In the genomic region with DNA sequence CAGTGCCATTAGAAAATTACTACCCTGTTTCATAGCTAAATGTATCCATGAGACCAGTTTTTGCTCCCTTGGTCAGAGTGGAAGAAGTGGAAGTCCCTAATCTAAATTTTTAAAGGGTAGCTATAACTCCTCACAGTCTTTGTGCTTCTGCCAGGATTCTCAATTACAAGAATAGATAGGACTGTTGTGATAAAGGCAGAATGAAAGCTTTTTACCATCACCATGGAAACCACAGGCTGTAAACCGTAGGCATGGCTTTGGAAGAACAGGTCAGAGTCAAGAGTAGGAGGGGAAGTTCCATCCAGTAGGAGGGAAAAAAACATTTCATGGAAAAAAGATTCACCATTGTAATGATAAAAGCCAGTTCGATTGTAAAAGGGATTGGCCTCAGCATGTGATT, we compare ENCODE assay signal across 26 mouse cellular contexts.
A peak's percentile ranks its signal among the peaks of the same experiment; 100 is the strongest.
DNase-seq lines count a peak whose midpoint lies in the region; ATAC-seq lines count a peak whose summit lies in the region.
"Had no signal": no experiment of that assay in that cellular context is flagged by ENCODE, and none has a peak within 500 bp of the region (broad histone marks: within the 10 kb centered on the region; RNA-seq: fewer than 3 reads in every experiment).

No protein-coding gene starts in this region.

- DNase-seq in forebrain, embryonic 14.5 days (ENCODE audit: low spot score) = peak; percentile 1
- no peak for DNase-seq in neural tube, embryonic 11.5 days (ENCODE audit: low spot score)
- peak; percentile 45 for DNase-seq in brain, adult 2 months (ENCODE audit: low read depth, low spot score)
- DNase-seq in spleen, postnatal 4 days (ENCODE audit: low spot score in 2 of 2) = no peak
- no peak for DNase-seq in limb, embryonic 10.5 days (ENCODE audit: low spot score)
- DNase-seq: adrenal gland, adult 8-10 months; adrenal gland, postnatal 25 days; cerebellum, adult 11 months; cerebellum, adult 2 months; cerebellum, adult 9-11 months; cerebellum, postnatal 25 days; gastrocnemius, postnatal 25 days; heart, adult 18-20 months; heart, postnatal 14 days; heart, postnatal 4 days had no signal

- no peak for ATAC-seq in forebrain, embryonic 14.5 days
- ATAC-seq in forebrain, embryonic 12.5 days (ENCODE audit: low FRiP score) = no peak
- ATAC-seq in neural tube, embryonic 11.5 days (ENCODE audit: insufficient read depth, low FRiP score, low TSS enrichment) = peak; percentile 23; the same call in 1 of the 2 replicates
- no peak for ATAC-seq in neural tube, embryonic 15.5 days (ENCODE audit: low FRiP score)
- ATAC-seq: activated CD4-positive, CD25-positive, alpha-beta regulatory T cell, adult 4 months; forebrain, embryonic 16.5 days; hindbrain, postnatal 0 days; inflammation-experienced regulatory T-cells, adult 6 months had no signal

- H3K9me3 ChIP-seq in forebrain, embryonic 14.5 days (replicated peaks; ENCODE audit: control insufficient read depth, low read length) = no peaks in the 10 kb centered on the region
- no peaks in the 10 kb centered on the region for H3K9me3 ChIP-seq in forebrain, embryonic 12.5 days
- H3K9me3 ChIP-seq in neural tube, embryonic 11.5 days (ENCODE audit: control insufficient read depth, low read length) = no peaks in the 10 kb centered on the region
- H3K9me3 ChIP-seq in neural tube, embryonic 15.5 days (replicated peaks) = no peaks in the 10 kb centered on the region
- H3K9me3 ChIP-seq in limb, embryonic 10.5 days (replicated peaks) = no peaks in the 10 kb centered on the region
- H3K9me3 ChIP-seq: embryonic facial prominence, embryonic 12.5 days; embryonic facial prominence, embryonic 15.5 days; heart, embryonic 10.5 days; heart, embryonic 13.5 days had no signal

- H3K4me3 ChIP-seq in forebrain, embryonic 14.5 days (ENCODE audit: low read depth, low read length) = no peak overlapping the region
- no peak overlapping the region for H3K4me3 ChIP-seq in forebrain, embryonic 12.5 days (replicated peaks)
- H3K4me3 ChIP-seq in neural tube, embryonic 11.5 days (ENCODE audit: low read depth, low read length) = no peak overlapping the region
- H3K4me3 ChIP-seq in neural tube, embryonic 15.5 days (replicated peaks) = no peak overlapping the region
- H3K4me3 ChIP-seq in limb, embryonic 10.5 days = no peak overlapping the region
- H3K4me3 ChIP-seq: embryonic facial prominence, embryonic 12.5 days; embryonic facial prominence, embryonic 15.5 days; heart, embryonic 10.5 days; heart, embryonic 13.5 days had no signal

- 59% methylated on average over 2 of the region's 2 CpGs for WGBS in forebrain, embryonic 14.5 days
- WGBS in forebrain, embryonic 12.5 days = 47% methylated on average over 2 of the region's 2 CpGs
- 45% methylated on average over 2 of the region's 2 CpGs for WGBS in neural tube, embryonic 11.5 days
- WGBS in neural tube, embryonic 15.5 days = 28% methylated on average over 2 of the region's 2 CpGs
- WGBS in limb, embryonic 10.5 days = 64% methylated on average over 2 of the region's 2 CpGs

- no peak overlapping the region for H3K9ac ChIP-seq in forebrain, embryonic 14.5 days (ENCODE audit: low read length)
- H3K9ac ChIP-seq in forebrain, embryonic 12.5 days = no peak overlapping the region
- no peak overlapping the region for H3K9ac ChIP-seq in neural tube, embryonic 11.5 days (ENCODE audit: low read length)
- H3K9ac ChIP-seq in neural tube, embryonic 15.5 days (replicated peaks) = no peak overlapping the region
- H3K9ac ChIP-seq: embryonic facial prominence, embryonic 12.5 days; embryonic facial prominence, embryonic 15.5 days; heart, embryonic 13.5 days; hindbrain, embryonic 14.5 days had no signal

- no peaks in the 10 kb centered on the region for H3K27me3 ChIP-seq in forebrain, embryonic 14.5 days (replicated peaks; ENCODE audit: control insufficient read depth, insufficient read depth, low read length)
- H3K27me3 ChIP-seq in forebrain, embryonic 12.5 days = peaks cover 26% of the 10 kb centered on the region
- no peaks in the 10 kb centered on the region for H3K27me3 ChIP-seq in neural tube, embryonic 11.5 days (ENCODE audit: control insufficient read depth, insufficient read depth, low read length)
- H3K27me3 ChIP-seq in neural tube, embryonic 15.5 days (replicated peaks) = peaks cover 20% of the 10 kb centered on the region
- H3K27me3 ChIP-seq in limb, embryonic 10.5 days (ENCODE audit: low read depth, poor library complexity, severe bottlenecking) = peaks cover 81% of the 10 kb centered on the region
- H3K27me3 ChIP-seq: embryonic facial prominence, embryonic 15.5 days had no signal

- H3K4me2 ChIP-seq in forebrain, embryonic 14.5 days (ENCODE audit: low read length) = no peak overlapping the region
- no peak overlapping the region for H3K4me2 ChIP-seq in forebrain, embryonic 12.5 days
- H3K4me2 ChIP-seq in neural tube, embryonic 11.5 days (ENCODE audit: low read depth) = no peak overlapping the region
- no peak overlapping the region for H3K4me2 ChIP-seq in neural tube, embryonic 15.5 days
- H3K4me2 ChIP-seq: embryonic facial prominence, embryonic 12.5 days; embryonic facial prominence, embryonic 15.5 days; heart, embryonic 13.5 days; hindbrain, embryonic 14.5 days had no signal

- H3K27ac ChIP-seq in forebrain, embryonic 14.5 days (ENCODE audit: low read depth, low read length) = no peak overlapping the region
- H3K27ac ChIP-seq in forebrain, embryonic 12.5 days = no peak overlapping the region
- no peak overlapping the region for H3K27ac ChIP-seq in neural tube, embryonic 11.5 days (ENCODE audit: low read depth, low read length)
- H3K27ac ChIP-seq in neural tube, embryonic 15.5 days (replicated peaks) = no peak overlapping the region
- H3K27ac ChIP-seq in limb, embryonic 10.5 days = no peak overlapping the region
- H3K27ac ChIP-seq: embryonic facial prominence, embryonic 12.5 days; embryonic facial prominence, embryonic 15.5 days; heart, embryonic 10.5 days; heart, embryonic 13.5 days; hindbrain, embryonic 14.5 days; hindbrain, postnatal 0 days had no signal

- no peaks in the 10 kb centered on the region for H3K36me3 ChIP-seq in forebrain, embryonic 14.5 days (ENCODE audit: control insufficient read depth, insufficient read depth, low read length)
- H3K36me3 ChIP-seq in forebrain, embryonic 12.5 days (replicated peaks) = no peaks in the 10 kb centered on the region
- H3K36me3 ChIP-seq in neural tube, embryonic 11.5 days (ENCODE audit: control insufficient read depth, insufficient read depth, low read length) = no peaks in the 10 kb centered on the region
- H3K36me3 ChIP-seq in neural tube, embryonic 15.5 days = no peaks in the 10 kb centered on the region
- no peaks in the 10 kb centered on the region for H3K36me3 ChIP-seq in limb, embryonic 10.5 days
- H3K36me3 ChIP-seq: embryonic facial prominence, embryonic 12.5 days; embryonic facial prominence, embryonic 15.5 days; heart, embryonic 10.5 days; heart, embryonic 13.5 days had no signal

- no peaks in the 10 kb centered on the region for H3K4me1 ChIP-seq in forebrain, embryonic 14.5 days (ENCODE audit: control insufficient read depth, insufficient read depth, low read length)
- no peaks in the 10 kb centered on the region for H3K4me1 ChIP-seq in forebrain, embryonic 12.5 days
- no peaks in the 10 kb centered on the region for H3K4me1 ChIP-seq in neural tube, embryonic 11.5 days (ENCODE audit: control insufficient read depth, insufficient read depth, low read length)
- H3K4me1 ChIP-seq in neural tube, embryonic 15.5 days = no peaks in the 10 kb centered on the region
- no peaks in the 10 kb centered on the region for H3K4me1 ChIP-seq in limb, embryonic 10.5 days
- H3K4me1 ChIP-seq: embryonic facial prominence, embryonic 12.5 days; embryonic facial prominence, embryonic 15.5 days; heart, embryonic 10.5 days; heart, embryonic 13.5 days had no signal

Comparison
In these comparisons a context has a peak if more than half of its experiments do, and no peak if none do; other contexts are left out.
1. DNase-seq: peak in forebrain, embryonic 14.5 days (single experiment) and brain, adult 2 months (single experiment); none in neural tube, embryonic 11.5 days (single experiment), spleen, postnatal 4 days (0 of 2) and limb, embryonic 10.5 days (single experiment).